Mouse (Mus musculus) spleen, adult 12 weeks (tissue): Measurements from ENCODE around the gene Npff.
A peak's percentile ranks its signal among the peaks of the same experiment; 100 is the strongest.

Experiments used
- DNase-seq: peaks from one replicate; pipeline ENCODE4 v3.0.0; 2022; ENCODE audit warnings: low spot score

The Npff gene

GRCm38 (mm10) chr15:102519211-102520141 is 5.3 kb downstream of the Npff start:
- no peak for DNase-seq

GRCm38 (mm10) chr15:102518859-102519201 is 5.9 kb downstream of the Npff start:
- DNase-seq, result no peak

- DNase-seq, result peak; percentile 98
Observed at GRCm38 (mm10) chr15:102517976-102518858, 6.5 kb downstream of the Npff start, which contains the start of gene Tarbp2. Tarbp2 (plus strand) TSS chr15:102518192.

GRCm38 (mm10) chr15:102517631-102517975 is 7.1 kb downstream of the Npff start:
- no peak for DNase-seq

GRCm38 (mm10) chr15:102516728-102517404 is 7.9 kb downstream of the Npff start, which contains the start of gene Map3k12:
Map3k12 (minus strand) TSS chr15:102517064.
- DNase-seq, result peak; percentile 35

- no peak for DNase-seq
Observed at GRCm38 (mm10) chr15:102516293-102516692, 8.4 kb downstream of the Npff start.

- no peak for DNase-seq
Observed at GRCm38 (mm10) chr15:102515791-102516190, 9.0 kb downstream of the Npff start.

GRCm38 (mm10) chr15:102515261-102515660 is 9.5 kb downstream of the Npff start:
- DNase-seq, result no peak

GRCm38 (mm10) chr15:102513004-102513403 is 11.7 kb downstream of the Npff start:
- DNase-seq, result no peak

- DNase-seq, result no peak
Observed at GRCm38 (mm10) chr15:102512471-102512870, 12.3 kb downstream of the Npff start.

- DNase-seq, result no peak
Observed at GRCm38 (mm10) chr15:102512010-102512409, 12.7 kb downstream of the Npff start.

- no peak for DNase-seq
Observed at GRCm38 (mm10) chr15:102511285-102511833, 13.4 kb downstream of the Npff start.

- DNase-seq, result peak; percentile 58
Observed at GRCm38 (mm10) chr15:102510590-102511284, 14.0 kb downstream of the Npff start.

GRCm38 (mm10) chr15:102510110-102510509 is 14.6 kb downstream of the Npff start:
- no peak for DNase-seq

- DNase-seq, result no peak
Observed at GRCm38 (mm10) chr15:102508336-102508735, 16.4 kb downstream of the Npff start.

- DNase-seq, result no peak
Observed at GRCm38 (mm10) chr15:102507561-102507960, 17.2 kb downstream of the Npff start.

- DNase-seq, result no peak
Observed at GRCm38 (mm10) chr15:102506864-102507263, 17.9 kb downstream of the Npff start.

- no peak for DNase-seq
Observed at GRCm38 (mm10) chr15:102506464-102506830, 18.3 kb downstream of the Npff start.

- DNase-seq, result no peak
Observed at GRCm38 (mm10) chr15:102505770-102506463, 18.8 kb downstream of the Npff start.

GRCm38 (mm10) chr15:102505073-102505769 is 19.5 kb downstream of the Npff start:
- DNase-seq, result no peak
